Mouse (Mus musculus) G1E (cell line): ENCODE results near the gene 2410015M20Rik.

Experiments used
- CTCF ChIP-seq: IDR thresholded peaks from 2 replicates; pipeline ENCODE4 v1.5.1; 2012; ENCODE audit warnings: low read depth, low read length, inconsistent platforms, mixed read lengths
- GATA1 ChIP-seq: IDR thresholded peaks from 2 replicates; pipeline ENCODE4 v1.6.1; 2012; ENCODE audit warnings: borderline replicate concordance, low read length, inconsistent platforms, mixed read lengths
- GATA2 ChIP-seq: IDR thresholded peaks from 2 replicates; pipeline ENCODE4 v1.6.1; 2012; ENCODE audit warnings: low read depth, low read length, inconsistent platforms, borderline replicate concordance
- POLR2AphosphoS5 ChIP-seq: IDR thresholded peaks from 2 replicates; pipeline ENCODE4 v1.6.1; 2012; ENCODE audit warnings: low read depth, low read length, inconsistent platforms; ENCODE audit not compliant: insufficient replicate concordance
- TAL1 ChIP-seq: conservative IDR thresholded peaks from 2 replicates; pipeline ENCODE4 v1.6.1; 2012; ENCODE audit warnings: low read depth, low read length, inconsistent platforms, mixed read lengths

GRCm38 (mm10) chr17:56611861-56612564 lies 2.4 kb upstream of the 2410015M20Rik start:
- TF ChIP-seq CTCF: no peak
- TF ChIP-seq GATA1: no peak
- TF ChIP-seq TAL1: no peak
- TF ChIP-seq POLR2AphosphoS5: no peak
- TF ChIP-seq GATA2: no peak
